Mouse (Mus musculus): ENCODE data around the gene Pla1a. TPM values are rescaled to one million over a fixed set of nuclear protein-coding genes. Genes with fewer than 3 reads are reported as not detected.
"Not testable (repeated sequence)": the region's sequence is repeated elsewhere in the genome, so short reads cannot be mapped to it uniquely, and the experiment has no call there.

Pla1a gene
- polyA plus RNA-seq (2012; rRNA removed) = 3.7 and 4.7 TPM in 2 replicates

GRCm38 (mm10) chr16:38432498-38433425, at the start of gene Pla1a:
TSS of gene Pla1a (minus strand) at chr16:38433145.
- Histone ChIP-seq H3K4me3 (ENCODE audit: control insufficient read depth, low read depth, low read length) (no peak within 1 kb of the TSS), H3K27me3 (ENCODE audit: control insufficient read depth, insufficient read depth, low read length) (no peaks in the 10 kb centered on the region), H3K27ac (ENCODE audit: control insufficient read depth, insufficient read depth, low read depth, low read length) (peak within 1 kb of the TSS; percentile 71), H3K4me1 (ENCODE audit: control insufficient read depth, insufficient read depth, low read length) (peaks cover 6% of the 10 kb centered on the region), H3K36me3 (ENCODE audit: control insufficient read depth, insufficient read depth, low read length) (no peaks in the 10 kb centered on the region)
- TF ChIP-seq POLR2A (IDR thresholded peaks at IDR 0.05; ENCODE audit: control insufficient read depth, low read depth, low read length) (no peak), CTCF (IDR thresholded peaks at IDR 0.05; ENCODE audit: control insufficient read depth, insufficient read depth, insufficient replicate concordance, low read depth, low read length) (no peak)

GRCm38 (mm10) chr16:38481327-38481726, 48.4 kb upstream of the Pla1a start:
- Histone ChIP-seq H3K27me3 (ENCODE audit: control insufficient read depth, insufficient read depth, low read length) (no peaks in the 10 kb centered on the region), H3K27ac (ENCODE audit: control insufficient read depth, insufficient read depth, low read depth, low read length) (no peak overlapping the region)
- TF ChIP-seq CTCF (IDR thresholded peaks at IDR 0.05; ENCODE audit: control insufficient read depth, insufficient read depth, insufficient replicate concordance, low read depth, low read length) (no peak), POLR2A (IDR thresholded peaks at IDR 0.05; ENCODE audit: control insufficient read depth, low read depth, low read length) (no peak)

GRCm38 (mm10) chr16:38478296-38478695, 45.4 kb upstream of the Pla1a start:
- no peak for TF ChIP-seq POLR2A (IDR thresholded peaks at IDR 0.05; ENCODE audit: control insufficient read depth, low read depth, low read length)
- no peak for TF ChIP-seq CTCF (IDR thresholded peaks at IDR 0.05; ENCODE audit: control insufficient read depth, insufficient read depth, insufficient replicate concordance, low read depth, low read length)
- no peaks in the 10 kb centered on the region for H3K36me3 ChIP-seq (ENCODE audit: control insufficient read depth, insufficient read depth, low read length)
- H3K4me3 ChIP-seq (ENCODE audit: control insufficient read depth, low read depth, low read length) = no peak overlapping the region
- no peak overlapping the region for H3K27ac ChIP-seq (ENCODE audit: control insufficient read depth, insufficient read depth, low read depth, low read length)
- no peaks in the 10 kb centered on the region for H3K27me3 ChIP-seq (ENCODE audit: control insufficient read depth, insufficient read depth, low read length)
- H3K4me1 ChIP-seq (ENCODE audit: control insufficient read depth, insufficient read depth, low read length) = peaks cover 13% of the 10 kb centered on the region

More at GRCm38 (mm10) chr16:38481327-38481726, 48.4 kb upstream of the Pla1a start:
- H3K4me1 ChIP-seq (ENCODE audit: control insufficient read depth, insufficient read depth, low read length) = peaks cover 15% of the 10 kb centered on the region
- no peak overlapping the region for H3K4me3 ChIP-seq (ENCODE audit: control insufficient read depth, low read depth, low read length)
- H3K36me3 ChIP-seq (ENCODE audit: control insufficient read depth, insufficient read depth, low read length) = no peaks in the 10 kb centered on the region

GRCm38 (mm10) chr16:38477241-38477608, 44.3 kb upstream of the Pla1a start:
- Histone ChIP-seq H3K4me3 (ENCODE audit: control insufficient read depth, low read depth, low read length) (peak overlapping the region; percentile 57), H3K4me1 (ENCODE audit: control insufficient read depth, insufficient read depth, low read length) (peaks cover 11% of the 10 kb centered on the region)
- not testable (repeated sequence) for H3K27ac ChIP-seq (ENCODE audit: control insufficient read depth, insufficient read depth, low read depth, low read length); H3K36me3 ChIP-seq (ENCODE audit: control insufficient read depth, insufficient read depth, low read length); H3K27me3 ChIP-seq (ENCODE audit: control insufficient read depth, insufficient read depth, low read length)

GRCm38 (mm10) chr16:38476312-38477240, 43.6 kb upstream of the Pla1a start:
- no peaks in the 10 kb centered on the region for H3K36me3 ChIP-seq (ENCODE audit: control insufficient read depth, insufficient read depth, low read length)
- no peak overlapping the region for H3K27ac ChIP-seq (ENCODE audit: control insufficient read depth, insufficient read depth, low read depth, low read length)
- TF ChIP-seq CTCF (IDR thresholded peaks at IDR 0.05; ENCODE audit: control insufficient read depth, insufficient read depth, insufficient replicate concordance, low read depth, low read length) (no peak), POLR2A (IDR thresholded peaks at IDR 0.05; ENCODE audit: control insufficient read depth, low read depth, low read length) (no peak)
- peak overlapping the region; percentile 57 for H3K4me3 ChIP-seq (ENCODE audit: control insufficient read depth, low read depth, low read length)
- no peaks in the 10 kb centered on the region for H3K27me3 ChIP-seq (ENCODE audit: control insufficient read depth, insufficient read depth, low read length)
- H3K4me1 ChIP-seq (ENCODE audit: control insufficient read depth, insufficient read depth, low read length) = peaks cover 11% of the 10 kb centered on the region

- Histone ChIP-seq H3K36me3 (ENCODE audit: control insufficient read depth, insufficient read depth, low read length) (no peaks in the 10 kb centered on the region), H3K4me1 (ENCODE audit: control insufficient read depth, insufficient read depth, low read length) (peaks cover 11% of the 10 kb centered on the region), H3K27ac (ENCODE audit: control insufficient read depth, insufficient read depth, low read depth, low read length) (no peak overlapping the region), H3K4me3 (ENCODE audit: control insufficient read depth, low read depth, low read length) (no peak overlapping the region), H3K27me3 (ENCODE audit: control insufficient read depth, insufficient read depth, low read length) (no peaks in the 10 kb centered on the region)
- TF ChIP-seq POLR2A (IDR thresholded peaks at IDR 0.05; ENCODE audit: control insufficient read depth, low read depth, low read length) (no peak), CTCF (IDR thresholded peaks at IDR 0.05; ENCODE audit: control insufficient read depth, insufficient read depth, insufficient replicate concordance, low read depth, low read length) (no peak)
Measured at GRCm38 (mm10) chr16:38475681-38476311, 42.9 kb upstream of the Pla1a start.
